Mouse (Mus musculus): ENCODE measurements around the gene 4933425L06Rik. TPM values are rescaled to one million over a fixed set of nuclear protein-coding genes. Genes with fewer than 3 reads are reported as not detected.
A peak's percentile ranks its signal among the peaks of the same experiment; 100 is the strongest.

The 4933425L06Rik gene
- polyA plus RNA-seq, 1 experiment from 2014 or later = not detected

DNA sequence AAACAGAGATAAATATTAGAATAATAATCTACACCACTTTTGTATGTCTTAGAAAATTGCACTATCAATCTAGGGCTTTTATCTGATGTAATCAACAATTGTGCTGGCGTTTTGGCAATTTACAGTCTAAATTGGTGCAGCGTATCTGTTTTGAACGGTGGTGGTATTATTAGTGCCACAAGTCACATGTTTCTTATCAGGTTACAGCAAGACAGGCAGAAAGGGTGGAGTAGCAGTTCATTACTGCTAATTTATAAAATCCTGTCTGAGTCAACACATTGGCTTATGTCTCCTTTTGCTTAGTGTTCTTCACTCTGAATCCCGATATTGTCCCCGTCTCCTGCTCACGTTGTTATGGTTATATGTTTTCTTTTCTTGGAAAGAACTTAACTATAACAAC is 48.2 kb downstream of the 4933425L06Rik start:
- no peak overlapping the region for H3K27ac ChIP-seq
- H3K9ac ChIP-seq (ENCODE audit: low read depth, low read length) = no peak overlapping the region
- no peaks in the 10 kb centered on the region for H3K27me3 ChIP-seq (ENCODE audit: insufficient read depth, low read length)
- no peaks in the 10 kb centered on the region for H3K9me3 ChIP-seq (replicated peaks; ENCODE audit: low read length)
- H3K36me3 ChIP-seq (ENCODE audit: insufficient read depth, low read length) = no peaks in the 10 kb centered on the region
- DNase-seq (ENCODE audit: low spot score) (no peak), ATAC-seq (replicated peaks; ENCODE audit: low FRiP score, low read depth) (no peak)
- no peak overlapping the region for H3K4me3 ChIP-seq (replicated peaks; ENCODE audit: low read depth, low read length)
- TF ChIP-seq CTCF (IDR thresholded peaks at IDR 0.05; ENCODE audit: low read depth) = no peak
- H3K4me1 ChIP-seq (replicated peaks; ENCODE audit: insufficient read depth, low read length) = no peaks in the 10 kb centered on the region
- no peak overlapping the region for H3K4me2 ChIP-seq (ENCODE audit: low read length)
- 77% methylated on average over 6 of the region's 6 CpGs for WGBS

DNA sequence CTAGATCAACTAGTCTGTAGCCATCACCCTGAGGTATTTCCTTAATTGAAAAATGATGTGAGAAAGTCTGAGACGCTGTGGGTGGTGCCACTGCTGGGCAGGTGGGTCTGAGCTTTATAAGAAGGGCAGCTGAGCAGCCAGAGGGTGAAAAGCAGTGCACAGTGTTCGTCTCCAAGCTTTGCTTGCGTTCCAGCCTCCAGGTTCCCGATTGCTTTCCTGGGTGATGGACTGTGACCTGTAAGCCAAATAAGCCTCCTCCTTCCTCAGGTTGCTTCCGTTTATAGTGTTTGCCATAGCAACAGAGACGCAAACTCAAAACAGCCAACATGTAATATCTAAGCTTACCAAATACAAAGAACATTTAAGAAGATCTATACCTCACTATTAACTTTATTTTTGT is 50.4 kb downstream of the 4933425L06Rik start:
- Histone ChIP-seq H3K27me3 (ENCODE audit: insufficient read depth, low read length) (no peaks in the 10 kb centered on the region), H3K4me3 (replicated peaks; ENCODE audit: low read depth, low read length) (no peak overlapping the region), H3K4me2 (ENCODE audit: low read length) (no peak overlapping the region), H3K27ac (no peak overlapping the region), H3K36me3 (ENCODE audit: insufficient read depth, low read length) (no peaks in the 10 kb centered on the region), H3K4me1 (replicated peaks; ENCODE audit: insufficient read depth, low read length) (no peaks in the 10 kb centered on the region), H3K9ac (ENCODE audit: low read depth, low read length) (no peak overlapping the region), H3K9me3 (replicated peaks; ENCODE audit: low read length) (no peaks in the 10 kb centered on the region)
- WGBS = 32% methylated on average over 6 of the region's 6 CpGs
- DNase-seq (ENCODE audit: low spot score) = peak; percentile 20
- no peak for TF ChIP-seq CTCF (IDR thresholded peaks at IDR 0.05; ENCODE audit: low read depth)
- peak; percentile 73 for ATAC-seq (replicated peaks; ENCODE audit: low FRiP score, low read depth)

DNA sequence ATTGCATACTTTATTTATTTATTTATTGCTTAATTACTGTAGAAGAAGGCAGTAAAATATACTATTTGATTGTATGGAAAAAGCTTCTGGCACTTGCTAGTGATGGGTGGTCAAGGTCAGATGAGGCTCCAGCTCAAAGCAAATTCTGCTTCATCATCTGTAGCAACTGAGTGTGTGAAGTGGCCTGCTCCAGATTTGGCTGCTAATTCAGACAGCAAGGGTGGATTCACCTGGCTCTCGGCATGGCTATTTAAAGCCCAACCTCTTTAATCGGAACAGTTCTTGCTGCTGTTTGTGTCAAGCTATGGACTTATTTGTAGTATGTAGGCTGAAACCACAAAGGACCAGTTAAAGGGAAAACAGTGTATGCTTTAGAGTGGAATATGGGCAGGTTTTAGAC is 50.9 kb downstream of the 4933425L06Rik start:
- Histone ChIP-seq H3K4me2 (ENCODE audit: low read length) (no peak overlapping the region), H3K4me1 (replicated peaks; ENCODE audit: insufficient read depth, low read length) (no peaks in the 10 kb centered on the region), H3K4me3 (replicated peaks; ENCODE audit: low read depth, low read length) (no peak overlapping the region), H3K9ac (ENCODE audit: low read depth, low read length) (no peak overlapping the region), H3K27ac (no peak overlapping the region), H3K27me3 (ENCODE audit: insufficient read depth, low read length) (no peaks in the 10 kb centered on the region), H3K36me3 (ENCODE audit: insufficient read depth, low read length) (no peaks in the 10 kb centered on the region), H3K9me3 (replicated peaks; ENCODE audit: low read length) (no peaks in the 10 kb centered on the region)
- ATAC-seq (replicated peaks; ENCODE audit: low FRiP score, low read depth) (no peak), DNase-seq (ENCODE audit: low spot score) (no peak)
- WGBS = 63% methylated on average over 2 of the region's 2 CpGs
- TF ChIP-seq CTCF (IDR thresholded peaks at IDR 0.05; ENCODE audit: low read depth) = no peak

DNA sequence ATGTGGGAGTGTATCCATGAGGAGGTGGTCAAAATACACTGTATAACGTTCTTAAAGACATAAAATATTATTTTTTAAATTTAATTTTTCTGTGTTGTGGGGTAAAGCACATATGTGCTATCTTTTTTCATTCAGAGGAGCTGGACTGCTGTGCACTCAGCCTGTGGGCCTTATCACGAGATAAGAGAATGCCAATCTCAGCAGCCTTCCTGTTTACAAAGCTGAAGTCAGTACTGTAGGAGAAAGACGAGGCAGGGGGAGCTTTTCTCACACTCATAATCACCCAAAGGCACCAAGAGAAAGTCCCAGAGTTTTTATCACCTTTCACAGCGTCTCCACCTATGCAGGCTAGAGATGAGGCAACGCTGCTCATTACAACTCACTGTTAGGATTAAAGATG is 52.5 kb downstream of the 4933425L06Rik start:
- 72% methylated on average over 5 of the region's 5 CpGs for WGBS
- Histone ChIP-seq H3K27me3 (ENCODE audit: insufficient read depth, low read length) (no peaks in the 10 kb centered on the region), H3K9ac (ENCODE audit: low read depth, low read length) (no peak overlapping the region), H3K9me3 (replicated peaks; ENCODE audit: low read length) (no peaks in the 10 kb centered on the region), H3K4me2 (ENCODE audit: low read length) (no peak overlapping the region), H3K27ac (no peak overlapping the region), H3K4me1 (replicated peaks; ENCODE audit: insufficient read depth, low read length) (no peaks in the 10 kb centered on the region), H3K36me3 (ENCODE audit: insufficient read depth, low read length) (no peaks in the 10 kb centered on the region), H3K4me3 (replicated peaks; ENCODE audit: low read depth, low read length) (no peak overlapping the region)
- ATAC-seq (replicated peaks; ENCODE audit: low FRiP score, low read depth) (no peak), DNase-seq (ENCODE audit: low spot score) (no peak)
- no peak for TF ChIP-seq CTCF (IDR thresholded peaks at IDR 0.05; ENCODE audit: low read depth)

DNA sequence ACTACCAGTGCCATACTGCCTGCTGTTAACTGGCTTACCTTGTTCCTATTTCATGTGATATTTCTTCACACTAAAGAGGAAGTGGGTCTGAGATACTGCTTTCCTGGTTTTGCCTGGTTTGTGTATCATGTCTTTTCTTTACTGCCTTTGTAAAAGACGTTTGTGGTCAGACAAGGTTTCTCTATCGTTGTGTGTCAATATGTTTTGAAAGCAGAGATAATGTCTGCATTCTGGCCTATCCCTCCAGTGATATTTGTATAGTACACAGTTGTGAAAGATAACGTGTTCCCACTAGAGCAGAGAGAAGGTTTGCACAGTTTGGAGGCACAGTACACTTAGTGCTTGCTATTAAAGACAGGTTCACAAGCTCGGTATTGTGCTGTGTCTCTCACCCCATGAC is 58.0 kb downstream of the 4933425L06Rik start:
- TF ChIP-seq CTCF (IDR thresholded peaks at IDR 0.05; ENCODE audit: low read depth) = no peak

DNA sequence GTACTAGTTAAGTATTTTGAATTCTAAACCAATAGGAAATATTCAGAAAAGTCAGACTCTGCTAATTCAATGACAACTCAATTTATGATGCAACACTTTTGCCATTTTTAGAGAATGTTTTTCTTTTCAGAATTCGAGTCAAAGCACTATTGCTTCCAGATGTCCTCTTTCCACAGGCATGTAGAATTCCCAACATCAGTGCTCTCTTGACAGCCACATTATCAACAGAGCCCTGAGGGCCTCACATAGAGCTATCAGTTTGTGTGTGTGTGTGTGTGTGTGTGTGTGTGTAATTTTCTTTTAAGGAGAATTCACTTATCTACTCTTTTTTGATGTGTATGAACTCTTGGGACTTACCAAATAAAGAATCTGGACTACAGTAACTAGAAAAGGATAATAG is 64.9 kb downstream of the 4933425L06Rik start:
- DNase-seq (ENCODE audit: low spot score) = no peak
- Histone ChIP-seq H3K4me2 (ENCODE audit: low read length) (no peak overlapping the region), H3K9me3 (replicated peaks; ENCODE audit: low read length) (no peaks in the 10 kb centered on the region), H3K4me1 (replicated peaks; ENCODE audit: insufficient read depth, low read length) (no peaks in the 10 kb centered on the region), H3K27me3 (ENCODE audit: insufficient read depth, low read length) (no peaks in the 10 kb centered on the region), H3K27ac (no peak overlapping the region), H3K36me3 (ENCODE audit: insufficient read depth, low read length) (no peaks in the 10 kb centered on the region), H3K4me3 (replicated peaks; ENCODE audit: low read depth, low read length) (no peak overlapping the region), H3K9ac (ENCODE audit: low read depth, low read length) (no peak overlapping the region)
- no peak for TF ChIP-seq CTCF (IDR thresholded peaks at IDR 0.05; ENCODE audit: low read depth)
- ATAC-seq (replicated peaks; ENCODE audit: low FRiP score, low read depth) = no peak
- 27% methylated on average over 1 of the region's 1 CpGs for WGBS

More for the DNA sequence above, 58.0 kb downstream of the 4933425L06Rik start:
- H3K4me2 ChIP-seq (ENCODE audit: low read length) = no peak overlapping the region
- 68% methylated on average over 4 of the region's 4 CpGs for WGBS
- no peaks in the 10 kb centered on the region for H3K27me3 ChIP-seq (ENCODE audit: insufficient read depth, low read length)
- H3K9me3 ChIP-seq (replicated peaks; ENCODE audit: low read length) = no peaks in the 10 kb centered on the region
- no peak for DNase-seq (ENCODE audit: low spot score)
- H3K36me3 ChIP-seq (ENCODE audit: insufficient read depth, low read length) = no peaks in the 10 kb centered on the region
- no peak for ATAC-seq (replicated peaks; ENCODE audit: low FRiP score, low read depth)
- H3K9ac ChIP-seq (ENCODE audit: low read depth, low read length) = no peak overlapping the region
- no peak overlapping the region for H3K27ac ChIP-seq
- no peak overlapping the region for H3K4me3 ChIP-seq (replicated peaks; ENCODE audit: low read depth, low read length)
- H3K4me1 ChIP-seq (replicated peaks; ENCODE audit: insufficient read depth, low read length) = no peaks in the 10 kb centered on the region

DNA sequence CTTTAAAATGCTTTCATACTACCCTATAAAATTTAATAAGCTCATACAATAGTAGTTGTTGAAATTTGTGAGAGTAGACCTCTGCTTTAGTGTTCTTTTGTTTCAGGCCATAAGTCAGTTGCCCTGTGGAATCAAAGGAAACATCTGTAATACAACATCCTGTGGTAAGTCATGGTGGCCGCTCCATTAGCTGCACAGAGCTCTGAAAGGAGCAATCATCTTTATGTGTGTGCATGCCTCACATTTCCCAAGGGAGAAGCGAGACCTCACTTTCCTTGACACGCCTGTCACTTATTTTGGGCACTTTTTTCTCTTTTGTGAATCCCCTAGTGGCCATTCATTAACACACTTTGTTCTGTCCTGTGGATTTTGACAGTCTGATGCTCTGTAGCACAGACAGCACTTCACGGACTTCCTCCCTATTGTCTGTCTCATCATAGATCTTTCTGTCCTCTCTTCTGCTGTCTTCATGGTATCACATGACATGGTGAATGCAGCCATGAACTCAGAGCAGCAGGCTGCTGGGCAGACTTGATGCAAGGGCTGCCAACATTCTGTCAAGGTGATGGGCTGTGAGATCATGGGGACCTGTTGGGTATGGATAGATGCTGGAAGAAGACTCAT is 66.0 kb downstream of the 4933425L06Rik start:
- Histone ChIP-seq H3K4me3 (replicated peaks; ENCODE audit: low read depth, low read length) (no peak overlapping the region), H3K27ac (no peak overlapping the region), H3K4me1 (replicated peaks; ENCODE audit: insufficient read depth, low read length) (no peaks in the 10 kb centered on the region), H3K9ac (ENCODE audit: low read depth, low read length) (no peak overlapping the region), H3K36me3 (ENCODE audit: insufficient read depth, low read length) (no peaks in the 10 kb centered on the region), H3K27me3 (ENCODE audit: insufficient read depth, low read length) (no peaks in the 10 kb centered on the region), H3K4me2 (ENCODE audit: low read length) (no peak overlapping the region), H3K9me3 (replicated peaks; ENCODE audit: low read length) (no peaks in the 10 kb centered on the region)
- ATAC-seq (replicated peaks; ENCODE audit: low FRiP score, low read depth) (peak; percentile 49; the same call in 1 of the 2 replicates), DNase-seq (ENCODE audit: low spot score) (peak; percentile 49)
- TF ChIP-seq CTCF (IDR thresholded peaks at IDR 0.05; ENCODE audit: low read depth) = peak; percentile 26; the same call in 1 of the 2 replicates
- WGBS = 68% methylated on average over 4 of the region's 4 CpGs

All from kidney, postnatal 0 days (tissue).